Mouse (Mus musculus): ENCODE results near the gene Auts2. TPM values are rescaled to one million over a fixed set of nuclear protein-coding genes. Genes with fewer than 3 reads are reported as not detected.

Gene Auts2
- polyA plus RNA-seq, 1 experiment from 2014 or later, result 0.23 TPM

GRCm38 (mm10) chr5:132249523-132249922 lies 293.6 kb downstream of the Auts2 start:
- no peak for ATAC-seq
- POLR2A ChIA-PET, result no interaction called here
- H3K27me3 ChIP-seq, result peaks cover 3% of the 10 kb centered on the region
- in situ Hi-C loops (cut with MboI; ENCODE audit: low pct_unique_long_range_greater_than_20kb), result no loop called here
- TF ChIP-seq CTCF (IDR thresholded peaks at IDR 0.05), result no peak
- CTCF ChIA-PET, result interaction anchor here (1.7 kb wide), 1 partner anchor 12 kb away, joined by 6 read pairs; no protein-coding TSS in a partner anchor
- no peak for DNase-seq (ENCODE audit: low read depth, low spot score)

- no peak for DNase-seq (ENCODE audit: low read depth, low spot score)
- no peak for TF ChIP-seq CTCF (IDR thresholded peaks at IDR 0.05)
- POLR2A ChIA-PET, result no interaction called here
- CTCF ChIA-PET, result interaction anchor here (1.7 kb wide), 1 partner anchor 14 kb away, joined by 6 read pairs; no protein-coding TSS in a partner anchor
- peaks cover 3% of the 10 kb centered on the region for H3K27me3 ChIP-seq
- in situ Hi-C loops (cut with MboI; ENCODE audit: low pct_unique_long_range_greater_than_20kb), result no loop called here
- ATAC-seq, result no peak
Observed at GRCm38 (mm10) chr5:132248069-132248468, 295.1 kb downstream of the Auts2 start.

- in situ Hi-C loops (cut with MboI; ENCODE audit: low pct_unique_long_range_greater_than_20kb), result no loop called here
- POLR2A ChIA-PET, result no interaction called here
- DNase-seq (ENCODE audit: low read depth, low spot score), result no peak
Observed at GRCm38 (mm10) chr5:132235460-132235859, 307.7 kb downstream of the Auts2 start.

GRCm38 (mm10) chr5:132234471-132234870 lies 308.7 kb downstream of the Auts2 start:
- no peaks in the 10 kb centered on the region for H3K27me3 ChIP-seq
- ChIA-PET CTCF (interaction anchor here (1.0 kb wide), 1 partner anchor 31 kb away, joined by 3 read pairs; no protein-coding TSS in a partner anchor), POLR2A (no interaction called here)
- in situ Hi-C loops (cut with MboI; ENCODE audit: low pct_unique_long_range_greater_than_20kb), result no loop called here
- ATAC-seq (no peak), DNase-seq (ENCODE audit: low read depth, low spot score) (no peak)
- no peak for TF ChIP-seq CTCF (IDR thresholded peaks at IDR 0.05)

More at GRCm38 (mm10) chr5:132235460-132235859, 307.7 kb downstream of the Auts2 start:
- CTCF ChIA-PET, result interaction anchor here (1.0 to 1.3 kb wide), 2 partner anchors 23 to 30 kb away, joined by 3 read pairs; no protein-coding TSS in a partner anchor
- no peak for TF ChIP-seq CTCF (IDR thresholded peaks at IDR 0.05)
- H3K27me3 ChIP-seq, result no peaks in the 10 kb centered on the region
- no peak for ATAC-seq

- ChIA-PET CTCF (no interaction called here), POLR2A (no interaction called here)
- H3K27me3 ChIP-seq, result no peaks in the 10 kb centered on the region
- in situ Hi-C loops (cut with MboI; ENCODE audit: low pct_unique_long_range_greater_than_20kb), result no loop called here
- peak; percentile 36 for TF ChIP-seq CTCF (IDR thresholded peaks at IDR 0.05)
- DNase-seq (ENCODE audit: low read depth, low spot score), result no peak
- no peak for ATAC-seq
Observed at GRCm38 (mm10) chr5:132231280-132232047, 311.7 kb downstream of the Auts2 start.

- ChIA-PET POLR2A (no interaction called here), CTCF (no interaction called here)
- no peak for DNase-seq (ENCODE audit: low read depth, low spot score)
- ATAC-seq, result no peak
- no peak for TF ChIP-seq CTCF (IDR thresholded peaks at IDR 0.05)
- in situ Hi-C loops (cut with MboI; ENCODE audit: low pct_unique_long_range_greater_than_20kb), result no loop called here
- no peaks in the 10 kb centered on the region for H3K27me3 ChIP-seq
Observed at GRCm38 (mm10) chr5:132229644-132230357, 313.3 kb downstream of the Auts2 start.

- H3K27me3 ChIP-seq, result no peaks in the 10 kb centered on the region
- CTCF ChIA-PET, result no interaction called here
- no peak for ATAC-seq
- in situ Hi-C loops (cut with MboI; ENCODE audit: low pct_unique_long_range_greater_than_20kb), result no loop called here
- TF ChIP-seq CTCF (IDR thresholded peaks at IDR 0.05), result no peak
- POLR2A ChIA-PET, result no interaction called here
- no peak for DNase-seq (ENCODE audit: low read depth, low spot score)
Observed at GRCm38 (mm10) chr5:132229023-132229422, 314.1 kb downstream of the Auts2 start.

- in situ Hi-C loops (cut with MboI; ENCODE audit: low pct_unique_long_range_greater_than_20kb), result no loop called here
- ChIA-PET POLR2A (no interaction called here), CTCF (no interaction called here)
- TF ChIP-seq CTCF (IDR thresholded peaks at IDR 0.05), result no peak
- ATAC-seq (no peak), DNase-seq (ENCODE audit: low read depth, low spot score) (no peak)
- no peaks in the 10 kb centered on the region for H3K27me3 ChIP-seq
Observed at GRCm38 (mm10) chr5:132220376-132220930, 322.7 kb downstream of the Auts2 start.

- no peak for DNase-seq (ENCODE audit: low read depth, low spot score)
- ATAC-seq, result no peak
- in situ Hi-C loops (cut with MboI; ENCODE audit: low pct_unique_long_range_greater_than_20kb), result no loop called here
- TF ChIP-seq CTCF (IDR thresholded peaks at IDR 0.05), result no peak
- ChIA-PET CTCF (no interaction called here), POLR2A (no interaction called here)
- H3K27me3 ChIP-seq, result no peaks in the 10 kb centered on the region
Observed at GRCm38 (mm10) chr5:132216143-132216542, 327.0 kb downstream of the Auts2 start.

- ChIA-PET CTCF (no interaction called here), POLR2A (interaction anchor here (0.6 to 0.7 kb wide), 2 partner anchors 26 to 222 kb away, joined by 3 read pairs; no protein-coding TSS in a partner anchor)
- in situ Hi-C loops (cut with MboI; ENCODE audit: low pct_unique_long_range_greater_than_20kb), result no loop called here
- no peak for TF ChIP-seq CTCF (IDR thresholded peaks at IDR 0.05)
- no peak for ATAC-seq
- no peak for DNase-seq (ENCODE audit: low read depth, low spot score)
- no peaks in the 10 kb centered on the region for H3K27me3 ChIP-seq
Observed at GRCm38 (mm10) chr5:132212446-132212845, 330.7 kb downstream of the Auts2 start.

GRCm38 (mm10) chr5:132209694-132210093 lies 333.4 kb downstream of the Auts2 start:
- POLR2A ChIA-PET, result no interaction called here
- CTCF ChIA-PET, result no interaction called here
- no peaks in the 10 kb centered on the region for H3K27me3 ChIP-seq
- in situ Hi-C loops (cut with MboI; ENCODE audit: low pct_unique_long_range_greater_than_20kb), result no loop called here
- no peak for DNase-seq (ENCODE audit: low read depth, low spot score)
- no peak for ATAC-seq
- no peak for TF ChIP-seq CTCF (IDR thresholded peaks at IDR 0.05)
